Mouse (Mus musculus) embryonic facial prominence, embryonic 11.5 days (tissue): ENCODE measurements around the gene Aaed1. TPM values are rescaled to one million over a fixed set of nuclear protein-coding genes. Genes with fewer than 3 reads are reported as not detected.

Experiments
- ATAC-seq: fragments of 200-750 bp; cut with Nextera tagmentation; replicated peaks from 2 replicates; pipeline ENCODE4 v1.8.0; 2017; ENCODE audit warnings: low read depth; ENCODE audit not compliant: insufficient number of reproducible peaks, low FRiP score, low TSS enrichment
- DNase-seq: peaks from one replicate; pipeline ENCODE4 v3.0.0-alpha.2; 2015; ENCODE audit warnings: low spot score
- H3K27ac ChIP-seq: fragments of 300-500 bp; sonication (generic); replicated peaks from 2 replicates; pipeline ENCODE4 v1.5.1; 2014; ENCODE audit warnings: mild to moderate bottlenecking, low read depth, low read length, control low read depth
- H3K27me3 ChIP-seq: fragments of 300-500 bp; sonication (generic); 2 replicates; pipeline ENCODE4 v1.6.1; 2014; ENCODE audit warnings: mild to moderate bottlenecking, low read length, moderate library complexity, mixed read lengths; ENCODE audit not compliant: control insufficient read depth, insufficient read depth
- H3K36me3 ChIP-seq: fragments of 300-500 bp; sonication (generic); replicated peaks from 2 replicates; pipeline ENCODE4 v1.6.1; 2014; ENCODE audit warnings: low read depth, mild to moderate bottlenecking, low read length, moderate library complexity, mixed read lengths; ENCODE audit not compliant: control insufficient read depth, insufficient read depth
- H3K4me1 ChIP-seq: fragments of 300-500 bp; sonication (generic); 2 replicates; pipeline ENCODE4 v1.6.1; 2014; ENCODE audit warnings: low read length, mixed read lengths; ENCODE audit not compliant: control insufficient read depth, insufficient read depth
- H3K4me2 ChIP-seq: fragments of 300-500 bp; sonication (generic); 2 replicates; pipeline ENCODE4 v1.6.1; 2014; ENCODE audit warnings: low read depth, mild to moderate bottlenecking, control low read depth, low read length, moderate library complexity
- H3K4me3 ChIP-seq: fragments of 300-500 bp; sonication (generic); 2 replicates; pipeline ENCODE4 v1.5.1; 2014; ENCODE audit warnings: low read depth, low read length, control low read depth
- H3K9ac ChIP-seq: fragments of 300-500 bp; sonication (generic); replicated peaks from 2 replicates; pipeline ENCODE4 v1.6.1; 2014; ENCODE audit warnings: mild to moderate bottlenecking, control low read depth, low read length
- H3K9me3 ChIP-seq: fragments of 300-500 bp; sonication (generic); replicated peaks from 2 replicates; pipeline ENCODE4 v1.6.1; 2016; ENCODE audit warnings: mild to moderate bottlenecking, low read length, inconsistent platforms, mixed read lengths; ENCODE audit not compliant: control insufficient read depth
- WGBS: fragments of 180-500 bp; shearing (Covaris S2); extraction: QIAGEN DNeasy Blood & Tissue Kit; methylation state at CpG from one replicate; pipeline ENCODE4 v1.1.7; 2014; 5-methylcytosine and 5-hydroxymethylcytosine counted together
- polyA plus RNA-seq: library from polyadenylated mRNA; unstranded; fragments of >200 nt; fragmentation: Nextera tagmentation; extraction: Ambion mirVana; gene quantifications from 2 replicates; pipeline ENCODE4 v1.2.1, GENCODE M21; 2014

Aaed1 gene
- polyA plus RNA-seq, 1 experiment from 2014 or later = 30.9 TPM

GRCm38 (mm10) chr13:64306078-64306477, 6.4 kb downstream of the Aaed1 start:
- ATAC-seq = no peak
- H3K9me3 ChIP-seq = no peaks in the 10 kb centered on the region
- H3K27ac ChIP-seq = no peak overlapping the region
- H3K9ac ChIP-seq = no peak overlapping the region
- no peak overlapping the region for H3K4me3 ChIP-seq
- WGBS = 83% methylated on average over 3 of the region's 3 CpGs
- DNase-seq = peak; percentile 78
- H3K4me1 ChIP-seq = no peaks in the 10 kb centered on the region
- H3K27me3 ChIP-seq = no peaks in the 10 kb centered on the region
- H3K4me2 ChIP-seq = no peak overlapping the region
- no peaks in the 10 kb centered on the region for H3K36me3 ChIP-seq

- Histone ChIP-seq H3K9ac (no peak overlapping the region), H3K27ac (no peak overlapping the region), H3K4me2 (no peak overlapping the region), H3K9me3 (no peaks in the 10 kb centered on the region), H3K4me1 (no peaks in the 10 kb centered on the region), H3K36me3 (no peaks in the 10 kb centered on the region), H3K27me3 (no peaks in the 10 kb centered on the region), H3K4me3 (no peak overlapping the region)
- ATAC-seq (no peak), DNase-seq (no peak)
- WGBS = 89% methylated on average over 1 of the region's 1 CpGs
These were observed 13.4 kb downstream of the Aaed1 start for GRCm38 (mm10) chr13:64299069-64299468.

- no peaks in the 10 kb centered on the region for H3K4me1 ChIP-seq
- peaks cover 3% of the 10 kb centered on the region; the same call in 1 of the 2 replicates for H3K9me3 ChIP-seq
- no peak overlapping the region for H3K4me2 ChIP-seq
- no peak overlapping the region for H3K9ac ChIP-seq
- no peaks in the 10 kb centered on the region for H3K36me3 ChIP-seq
- no peak overlapping the region for H3K4me3 ChIP-seq
- WGBS = 36% methylated on average over 4 of the region's 4 CpGs
- H3K27me3 ChIP-seq = no peaks in the 10 kb centered on the region
- ATAC-seq = no peak
- DNase-seq = no peak
- no peak overlapping the region for H3K27ac ChIP-seq
These were observed 25.7 kb downstream of the Aaed1 start for GRCm38 (mm10) chr13:64286791-64287190.

- Histone ChIP-seq H3K4me2 (no peak overlapping the region), H3K4me3 (no peak overlapping the region), H3K27ac (no peak overlapping the region), H3K27me3 (no peaks in the 10 kb centered on the region), H3K4me1 (no peaks in the 10 kb centered on the region), H3K9me3 (peaks cover 3% of the 10 kb centered on the region; the same call in 1 of the 2 replicates), H3K9ac (no peak overlapping the region), H3K36me3 (no peaks in the 10 kb centered on the region)
- 52% methylated on average over 4 of the region's 4 CpGs for WGBS
- no peak for ATAC-seq
- DNase-seq = no peak
These were observed 26.2 kb downstream of the Aaed1 start for GRCm38 (mm10) chr13:64286321-64286720.

- ATAC-seq (no peak), DNase-seq (no peak)
- H3K36me3 ChIP-seq = no peaks in the 10 kb centered on the region
- no peaks in the 10 kb centered on the region for H3K4me1 ChIP-seq
- peaks cover 3% of the 10 kb centered on the region; the same call in 1 of the 2 replicates for H3K9me3 ChIP-seq
- no peaks in the 10 kb centered on the region for H3K27me3 ChIP-seq
- H3K4me2 ChIP-seq = no peak overlapping the region
- H3K9ac ChIP-seq = no peak overlapping the region
- 97% methylated on average over 2 of the region's 2 CpGs for WGBS
- no peak overlapping the region for H3K4me3 ChIP-seq
- no peak overlapping the region for H3K27ac ChIP-seq
These were observed 27.8 kb downstream of the Aaed1 start for GRCm38 (mm10) chr13:64284676-64285075.

GRCm38 (mm10) chr13:64280940-64281339, 31.6 kb downstream of the Aaed1 start:
- Histone ChIP-seq H3K36me3 (no peaks in the 10 kb centered on the region), H3K27ac (no peak overlapping the region), H3K9ac (no peak overlapping the region), H3K9me3 (peaks cover 3% of the 10 kb centered on the region; the same call in 1 of the 2 replicates), H3K27me3 (no peaks in the 10 kb centered on the region), H3K4me1 (no peaks in the 10 kb centered on the region), H3K4me3 (no peak overlapping the region), H3K4me2 (no peak overlapping the region)
- WGBS = 88% methylated on average over 5 of the region's 5 CpGs
- DNase-seq (no peak), ATAC-seq (no peak)

- Histone ChIP-seq H3K4me2 (peak overlapping the region; percentile 96), H3K4me3 (peak overlapping the region; percentile 80), H3K27ac (no peak overlapping the region), H3K4me1 (no peaks in the 10 kb centered on the region), H3K9ac (peak overlapping the region; percentile 53), H3K36me3 (no peaks in the 10 kb centered on the region), H3K27me3 (no peaks in the 10 kb centered on the region), H3K9me3 (no peaks in the 10 kb centered on the region)
- WGBS = 13% methylated on average over 9 of the region's 9 CpGs
- DNase-seq (no peak), ATAC-seq (0 out of 2 replicates have a peak, but pooled peaks have one; percentile 7)
These were observed 36.8 kb downstream of the Aaed1 start for GRCm38 (mm10) chr13:64275754-64276127.

GRCm38 (mm10) chr13:64274879-64275753, 37.4 kb downstream of the Aaed1 start, which contains the start of gene Cdc14b:
TSS of gene Cdc14b (minus strand) at chr13:64275290.
- H3K4me1 ChIP-seq = no peaks in the 10 kb centered on the region
- peak within 1 kb of the TSS; percentile 80 for H3K4me3 ChIP-seq
- H3K9me3 ChIP-seq = no peaks in the 10 kb centered on the region
- no peaks in the 10 kb centered on the region for H3K36me3 ChIP-seq
- no peaks in the 10 kb centered on the region for H3K27me3 ChIP-seq
- H3K27ac ChIP-seq = no peak within 1 kb of the TSS; the same call in 1 of the 2 replicates
- ATAC-seq = peak; percentile 96
- H3K4me2 ChIP-seq = peak within 1 kb of the TSS; percentile 96
- peak; percentile 97 for DNase-seq
- peak within 1 kb of the TSS; percentile 76 for H3K9ac ChIP-seq
- under 1% methylated on average over 57 of the region's 57 CpGs for WGBS
